Mouse (Mus musculus): ENCODE results near the gene Tbx18. TPM values are rescaled to one million over a fixed set of nuclear protein-coding genes. Genes with fewer than 3 reads are reported as not detected.

Gene Tbx18
- 1.3 and 2.1 TPM in 2 replicates for polyA plus RNA-seq (2015; fragmentation: Nextera tagmentation; extraction: Ambion mirVana)

GRCm38 (mm10) chr9:87730961-87731535, at the start of gene Tbx18:
Tbx18 (minus strand) TSS chr9:87731260.
- Histone ChIP-seq H3K27ac (ENCODE audit: low read length) (no peak within 1 kb of the TSS), H3K27me3 (ENCODE audit: control insufficient read depth, insufficient read depth, low read depth, low read length) (peaks cover 30% of the 10 kb centered on the region)

GRCm38 (mm10) chr9:87773951-87774350, 42.9 kb upstream of the Tbx18 start:
- H3K27me3 ChIP-seq (ENCODE audit: control insufficient read depth, insufficient read depth, low read depth, low read length) = no peaks in the 10 kb centered on the region
- H3K9ac ChIP-seq (ENCODE audit: low read depth, low read length) = no peak overlapping the region
- H3K4me2 ChIP-seq (ENCODE audit: low read length) = no peak overlapping the region
- H3K4me1 ChIP-seq (ENCODE audit: control insufficient read depth, insufficient read depth, low read length) = no peaks in the 10 kb centered on the region
- no peaks in the 10 kb centered on the region for H3K9me3 ChIP-seq (replicated peaks; ENCODE audit: control insufficient read depth, low read length, poor library complexity, severe bottlenecking)
- no peaks in the 10 kb centered on the region for H3K36me3 ChIP-seq (ENCODE audit: control insufficient read depth, insufficient read depth, low read length)
- no peak for ATAC-seq
- 84% methylated on average over 2 of the region's 2 CpGs for WGBS
- H3K4me3 ChIP-seq (ENCODE audit: low read depth, low read length) = no peak overlapping the region
- no peak overlapping the region for H3K27ac ChIP-seq (ENCODE audit: low read length)

More at GRCm38 (mm10) chr9:87730961-87731535, at the start of gene Tbx18:
- peak within 1 kb of the TSS; percentile 65 for H3K4me2 ChIP-seq (ENCODE audit: low read length)
- H3K4me1 ChIP-seq (ENCODE audit: control insufficient read depth, insufficient read depth, low read length) = peaks cover 12% of the 10 kb centered on the region
- peak within 1 kb of the TSS; percentile 42; the same call in 1 of the 2 replicates for H3K9ac ChIP-seq (ENCODE audit: low read depth, low read length)
- H3K4me3 ChIP-seq (ENCODE audit: low read depth, low read length) = peak within 1 kb of the TSS; percentile 38
- no peaks in the 10 kb centered on the region for H3K36me3 ChIP-seq (ENCODE audit: control insufficient read depth, insufficient read depth, low read length)
- WGBS = under 1% methylated on average over 27 of the region's 27 CpGs
- H3K9me3 ChIP-seq (replicated peaks; ENCODE audit: control insufficient read depth, low read length, poor library complexity, severe bottlenecking) = no peaks in the 10 kb centered on the region
- peak; percentile 77 for ATAC-seq

- 71% methylated on average over 4 of the region's 4 CpGs for WGBS
Observed at GRCm38 (mm10) chr9:87755621-87756020, 24.6 kb upstream of the Tbx18 start.

DNA sequence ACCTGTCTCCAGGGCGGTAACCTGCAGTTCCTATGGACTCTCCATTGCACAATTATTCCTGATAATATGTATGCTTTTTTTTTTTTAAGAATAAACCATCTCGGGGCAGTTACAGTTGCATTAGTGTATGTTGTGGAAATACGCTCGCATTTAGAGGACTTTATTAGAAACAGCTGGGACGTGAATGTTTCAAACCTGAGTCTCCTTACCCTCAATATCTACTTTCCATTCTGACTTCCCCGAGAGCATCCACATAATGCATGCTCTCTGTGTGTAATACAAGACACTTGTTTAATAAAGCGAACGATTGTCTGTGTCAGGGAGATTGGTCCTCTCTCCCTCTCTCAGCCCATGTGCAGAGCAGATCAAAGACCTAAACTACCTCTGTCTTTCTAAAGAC, 10.5 kb upstream of the Tbx18 start:
- Histone ChIP-seq H3K9ac (ENCODE audit: low read depth, low read length) (no peak overlapping the region), H3K27me3 (ENCODE audit: control insufficient read depth, insufficient read depth, low read depth, low read length) (peaks cover 45% of the 10 kb centered on the region), H3K4me3 (ENCODE audit: low read depth, low read length) (no peak overlapping the region), H3K36me3 (ENCODE audit: control insufficient read depth, insufficient read depth, low read length) (no peaks in the 10 kb centered on the region), H3K4me2 (ENCODE audit: low read length) (no peak overlapping the region), H3K27ac (ENCODE audit: low read length) (no peak overlapping the region), H3K9me3 (replicated peaks; ENCODE audit: control insufficient read depth, low read length, poor library complexity, severe bottlenecking) (no peaks in the 10 kb centered on the region), H3K4me1 (ENCODE audit: control insufficient read depth, insufficient read depth, low read length) (peaks cover 4% of the 10 kb centered on the region; the same call in 1 of the 2 replicates)
- ATAC-seq = no peak
- WGBS = 84% methylated on average over 8 of the region's 8 CpGs

More at GRCm38 (mm10) chr9:87755621-87756020, 24.6 kb upstream of the Tbx18 start:
- ATAC-seq = no peak
- no peaks in the 10 kb centered on the region for H3K27me3 ChIP-seq (ENCODE audit: control insufficient read depth, insufficient read depth, low read depth, low read length)
- H3K27ac ChIP-seq (ENCODE audit: low read length) = no peak overlapping the region
- H3K4me3 ChIP-seq (ENCODE audit: low read depth, low read length) = no peak overlapping the region
- H3K9ac ChIP-seq (ENCODE audit: low read depth, low read length) = no peak overlapping the region
- no peaks in the 10 kb centered on the region for H3K4me1 ChIP-seq (ENCODE audit: control insufficient read depth, insufficient read depth, low read length)
- no peaks in the 10 kb centered on the region for H3K36me3 ChIP-seq (ENCODE audit: control insufficient read depth, insufficient read depth, low read length)
- H3K4me2 ChIP-seq (ENCODE audit: low read length) = no peak overlapping the region
- H3K9me3 ChIP-seq (replicated peaks; ENCODE audit: control insufficient read depth, low read length, poor library complexity, severe bottlenecking) = 0 out of 2 replicates have a peak, but pooled peaks cover 4% of the 10 kb centered on the region

- Histone ChIP-seq H3K27me3 (ENCODE audit: control insufficient read depth, insufficient read depth, low read depth, low read length) (peaks cover 49% of the 10 kb centered on the region), H3K4me1 (ENCODE audit: control insufficient read depth, insufficient read depth, low read length) (peaks cover 4% of the 10 kb centered on the region; the same call in 1 of the 2 replicates), H3K36me3 (ENCODE audit: control insufficient read depth, insufficient read depth, low read length) (no peaks in the 10 kb centered on the region), H3K4me2 (ENCODE audit: low read length) (peak overlapping the region; percentile 34; the same call in 1 of the 2 replicates), H3K9me3 (replicated peaks; ENCODE audit: control insufficient read depth, low read length, poor library complexity, severe bottlenecking) (no peaks in the 10 kb centered on the region), H3K9ac (ENCODE audit: low read depth, low read length) (no peak overlapping the region), H3K4me3 (ENCODE audit: low read depth, low read length) (no peak overlapping the region; the same call in 1 of the 2 replicates), H3K27ac (ENCODE audit: low read length) (no peak overlapping the region)
- WGBS = 3% methylated on average over 11 of the region's 11 CpGs
- ATAC-seq = peak; percentile 66
Observed at GRCm38 (mm10) chr9:87740667-87741066, 9.6 kb upstream of the Tbx18 start.

DNA sequence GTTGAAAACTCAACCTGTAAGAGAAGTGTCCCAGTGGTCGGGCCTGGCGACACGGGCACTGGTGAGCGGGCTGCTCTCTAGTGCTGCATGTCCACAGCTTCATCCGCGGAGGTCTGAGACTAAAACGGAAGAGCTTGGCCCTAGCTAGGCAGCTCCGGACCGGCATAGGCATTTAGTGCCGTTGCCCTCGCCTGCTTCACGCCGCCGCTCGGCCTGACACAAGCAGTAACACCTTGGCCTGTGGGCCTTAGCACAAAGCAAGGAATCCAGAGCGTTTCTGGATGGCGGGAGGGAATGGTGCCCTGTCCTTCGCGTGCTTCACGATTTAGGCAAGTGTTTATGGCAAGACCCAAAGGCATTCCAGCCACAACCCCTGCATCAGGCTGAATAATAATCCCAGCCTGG, 9.2 kb upstream of the Tbx18 start:
- peak; percentile 68 for ATAC-seq

DNA sequence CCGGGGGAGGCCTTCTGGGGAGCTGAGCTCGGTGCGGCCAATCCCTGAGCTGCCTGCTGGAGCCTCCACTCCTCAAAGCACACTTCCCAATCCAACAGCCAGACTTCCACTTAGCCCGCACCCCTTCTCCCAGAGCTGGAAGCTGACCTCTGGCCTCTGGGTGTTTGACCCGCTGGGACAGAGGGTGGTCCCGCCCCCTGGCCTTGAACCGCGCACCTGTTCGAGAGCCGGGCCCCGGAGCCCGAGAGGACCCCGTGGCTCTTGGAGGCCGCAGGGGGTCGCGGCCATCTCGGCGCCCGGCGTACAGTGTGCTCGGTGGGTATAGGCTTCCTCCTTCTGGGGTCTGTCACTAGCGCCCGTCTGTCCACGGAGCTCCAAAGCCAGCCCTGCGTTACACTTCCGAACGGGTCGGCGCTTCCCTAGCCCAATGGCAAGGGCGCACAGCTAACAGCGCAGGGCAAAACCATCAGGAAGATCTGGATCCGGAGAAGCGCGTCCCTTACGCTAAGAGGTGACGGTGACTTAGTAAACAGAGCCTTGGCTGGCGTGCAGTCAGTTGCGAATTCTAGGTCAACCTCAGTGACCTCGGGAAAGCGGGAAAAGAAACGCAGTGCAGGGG, 8.6 kb upstream of the Tbx18 start:
- peak overlapping the region; percentile 34 for H3K4me2 ChIP-seq (ENCODE audit: low read length)
- under 1% methylated on average over 41 of the region's 41 CpGs for WGBS
- H3K9me3 ChIP-seq (replicated peaks; ENCODE audit: control insufficient read depth, low read length, poor library complexity, severe bottlenecking) = no peaks in the 10 kb centered on the region
- H3K4me3 ChIP-seq (ENCODE audit: low read depth, low read length) = peak overlapping the region; percentile 11
- peak; percentile 66 for ATAC-seq
- H3K4me1 ChIP-seq (ENCODE audit: control insufficient read depth, insufficient read depth, low read length) = peaks cover 4% of the 10 kb centered on the region; the same call in 1 of the 2 replicates
- H3K27me3 ChIP-seq (ENCODE audit: control insufficient read depth, insufficient read depth, low read depth, low read length) = peaks cover 60% of the 10 kb centered on the region
- no peak overlapping the region for H3K9ac ChIP-seq (ENCODE audit: low read depth, low read length)
- no peaks in the 10 kb centered on the region for H3K36me3 ChIP-seq (ENCODE audit: control insufficient read depth, insufficient read depth, low read length)
- H3K27ac ChIP-seq (ENCODE audit: low read length) = no peak overlapping the region

More for the DNA sequence above, 9.2 kb upstream of the Tbx18 start:
- H3K27me3 ChIP-seq (ENCODE audit: control insufficient read depth, insufficient read depth, low read depth, low read length) = peaks cover 54% of the 10 kb centered on the region
- H3K4me1 ChIP-seq (ENCODE audit: control insufficient read depth, insufficient read depth, low read length) = peaks cover 4% of the 10 kb centered on the region; the same call in 1 of the 2 replicates
- no peak overlapping the region; the same call in 1 of the 2 replicates for H3K4me3 ChIP-seq (ENCODE audit: low read depth, low read length)
- H3K27ac ChIP-seq (ENCODE audit: low read length) = no peak overlapping the region
- H3K9me3 ChIP-seq (replicated peaks; ENCODE audit: control insufficient read depth, low read length, poor library complexity, severe bottlenecking) = no peaks in the 10 kb centered on the region
- H3K36me3 ChIP-seq (ENCODE audit: control insufficient read depth, insufficient read depth, low read length) = no peaks in the 10 kb centered on the region
- peak overlapping the region; percentile 34; the same call in 1 of the 2 replicates for H3K4me2 ChIP-seq (ENCODE audit: low read length)
- under 1% methylated on average over 20 of the region's 20 CpGs for WGBS
- H3K9ac ChIP-seq (ENCODE audit: low read depth, low read length) = no peak overlapping the region

GRCm38 (mm10) chr9:87738766-87739542, 7.9 kb upstream of the Tbx18 start:
- Histone ChIP-seq H3K9me3 (replicated peaks; ENCODE audit: control insufficient read depth, low read length, poor library complexity, severe bottlenecking) (no peaks in the 10 kb centered on the region), H3K27me3 (ENCODE audit: control insufficient read depth, insufficient read depth, low read depth, low read length) (peaks cover 62% of the 10 kb centered on the region), H3K4me1 (ENCODE audit: control insufficient read depth, insufficient read depth, low read length) (peaks cover 4% of the 10 kb centered on the region; the same call in 1 of the 2 replicates), H3K9ac (ENCODE audit: low read depth, low read length) (no peak overlapping the region), H3K36me3 (ENCODE audit: control insufficient read depth, insufficient read depth, low read length) (no peaks in the 10 kb centered on the region), H3K4me2 (ENCODE audit: low read length) (peak overlapping the region; percentile 34; the same call in 1 of the 2 replicates), H3K4me3 (ENCODE audit: low read depth, low read length) (no peak overlapping the region), H3K27ac (ENCODE audit: low read length) (no peak overlapping the region)
- under 1% methylated on average over 39 of the region's 39 CpGs for WGBS
- ATAC-seq = no peak
